Mouse (Mus musculus): Measurements from ENCODE around the gene Map2k1. TPM values are rescaled to one million over a fixed set of nuclear protein-coding genes. Genes with fewer than 3 reads are reported as not detected.
"Not testable (repeated sequence)": the region's sequence is repeated elsewhere in the genome, so short reads cannot be mapped to it uniquely, and the experiment has no call there.

Map2k1 gene
- total RNA-seq, 2 experiments from 2014 or later: 47.2 to 47.4 TPM

GRCm38 (mm10) chr9:64207509-64208084 lies 45.8 kb downstream of the Map2k1 start:
- no peak for DNase-seq

GRCm38 (mm10) chr9:64202866-64203265 lies 50.6 kb downstream of the Map2k1 start:
- DNase-seq: no peak

GRCm38 (mm10) chr9:64202331-64202730 lies 51.1 kb downstream of the Map2k1 start:
- no peak for DNase-seq

- DNase-seq: no peak
Measured at GRCm38 (mm10) chr9:64199897-64200296, 53.5 kb downstream of the Map2k1 start.

- DNase-seq: not testable (repeated sequence)
Measured at GRCm38 (mm10) chr9:64198763-64199418, 54.5 kb downstream of the Map2k1 start.

GRCm38 (mm10) chr9:64198068-64198762 lies 55.2 kb downstream of the Map2k1 start:
- DNase-seq: no peak

- DNase-seq: no peak
Measured at GRCm38 (mm10) chr9:64197524-64197923, 55.9 kb downstream of the Map2k1 start.

- DNase-seq: no peak
Measured at GRCm38 (mm10) chr9:64195554-64195953, 57.9 kb downstream of the Map2k1 start.

GRCm38 (mm10) chr9:64193879-64194278 lies 59.6 kb downstream of the Map2k1 start:
- DNase-seq: no peak

- no peak for DNase-seq
Measured at GRCm38 (mm10) chr9:64184166-64184840, 69.1 kb downstream of the Map2k1 start.

GRCm38 (mm10) chr9:64183295-64183694 lies 70.1 kb downstream of the Map2k1 start:
- not testable (repeated sequence) for DNase-seq

- DNase-seq: peak; percentile 84
Measured at GRCm38 (mm10) chr9:64178974-64179646, 74.3 kb downstream of the Map2k1 start, which contains the start of gene Snapc5. Gene Snapc5 (plus strand): TSS chr9:64179274.

GRCm38 (mm10) chr9:64178610-64178973 lies 74.8 kb downstream of the Map2k1 start:
- no peak for DNase-seq

GRCm38 (mm10) chr9:64175378-64175777 lies 78.1 kb downstream of the Map2k1 start:
- no peak for DNase-seq

- no peak for DNase-seq
Measured at GRCm38 (mm10) chr9:64174766-64175165, 78.7 kb downstream of the Map2k1 start.

GRCm38 (mm10) chr9:64174341-64174740 lies 79.1 kb downstream of the Map2k1 start:
- no peak for DNase-seq

- DNase-seq: no peak
Measured at GRCm38 (mm10) chr9:64173666-64174220, 79.7 kb downstream of the Map2k1 start.

- DNase-seq: peak; percentile 56
Measured at GRCm38 (mm10) chr9:64172816-64173665, 80.4 kb downstream of the Map2k1 start, which contains the start of the genes Zwilch and Rpl4. Gene Zwilch (minus strand): TSS chr9:64173104. Gene Rpl4 (plus strand): TSS chr9:64173375.

GRCm38 (mm10) chr9:64172145-64172815 lies 81.2 kb downstream of the Map2k1 start:
- DNase-seq: no peak

GRCm38 (mm10) chr9:64169967-64170366 lies 83.5 kb downstream of the Map2k1 start:
- DNase-seq: not testable (repeated sequence)
